Mouse (Mus musculus): Measurements from ENCODE around the gene Olfr430.
"Not testable (repeated sequence)": the region's sequence is repeated elsewhere in the genome, so short reads cannot be mapped to it uniquely, and the experiment has no call there.

The Olfr430 gene

GRCm38 (mm10) chr1:174066305-174066704 is at the start of gene Olfr430:
Olfr430 (plus strand) TSS chr1:174066605.
- no peak for DNase-seq

- DNase-seq = no peak
These were observed 34.7 kb upstream of the Olfr430 start, which contains the start of gene Ifi205 for GRCm38 (mm10) chr1:174031698-174032097. Ifi205 (minus strand) TSS chr1:174031810.

GRCm38 (mm10) chr1:174035841-174036240 is 30.6 kb upstream of the Olfr430 start:
- no peak for DNase-seq

- DNase-seq = no peak
These were observed 27.9 kb upstream of the Olfr430 start for GRCm38 (mm10) chr1:174038480-174038879.

- no peak for DNase-seq
These were observed 25.8 kb upstream of the Olfr430 start, which contains the start of gene Olfr433 for GRCm38 (mm10) chr1:174040523-174041177. Olfr433 (plus strand) TSS chr1:174040705.

- not testable (repeated sequence) for DNase-seq
These were observed 24.1 kb upstream of the Olfr430 start for GRCm38 (mm10) chr1:174042091-174042884.

GRCm38 (mm10) chr1:174044431-174044830 is 22.0 kb upstream of the Olfr430 start:
- no peak for DNase-seq

GRCm38 (mm10) chr1:174048227-174048626 is 18.2 kb upstream of the Olfr430 start:
- not testable (repeated sequence) for DNase-seq

GRCm38 (mm10) chr1:174048893-174049292 is 17.5 kb upstream of the Olfr430 start, which contains the start of gene Olfr432:
Olfr432 (plus strand) TSS chr1:174049205.
- no peak for DNase-seq

- not testable (repeated sequence) for DNase-seq
These were observed 17.0 kb upstream of the Olfr430 start for GRCm38 (mm10) chr1:174049357-174049756.

- no peak for DNase-seq
These were observed 15.9 kb upstream of the Olfr430 start for GRCm38 (mm10) chr1:174050532-174050931.

GRCm38 (mm10) chr1:174051515-174051914 is 14.9 kb upstream of the Olfr430 start:
- no peak for DNase-seq

- no peak for DNase-seq
These were observed 14.4 kb upstream of the Olfr430 start for GRCm38 (mm10) chr1:174051931-174052536.

GRCm38 (mm10) chr1:174052981-174053380 is 13.4 kb upstream of the Olfr430 start:
- DNase-seq = no peak

GRCm38 (mm10) chr1:174055248-174055647 is 11.2 kb upstream of the Olfr430 start:
- no peak for DNase-seq

GRCm38 (mm10) chr1:174084031-174084430 is 17.6 kb downstream of the Olfr430 start, which contains the start of gene Olfr429:
Olfr429 (plus strand) TSS chr1:174084331.
- no peak for DNase-seq

GRCm38 (mm10) chr1:174096591-174096990 is 30.2 kb downstream of the Olfr430 start, which contains the start of gene Olfr427:
Olfr427 (plus strand) TSS chr1:174096891.
- DNase-seq = no peak

GRCm38 (mm10) chr1:174103735-174104134 is 37.3 kb downstream of the Olfr430 start:
- DNase-seq = no peak

- DNase-seq = no peak
These were observed 54.7 kb downstream of the Olfr430 start, which contains the start of gene Olfr231 for GRCm38 (mm10) chr1:174121062-174121461. Olfr231 (minus strand) TSS chr1:174121162.

Measured in thymus, postnatal 36 days (tissue).